Mouse (Mus musculus) midbrain, embryonic 16.5 days (tissue): Measurements from ENCODE around the gene Eif2ak4. TPM values are rescaled to one million over a fixed set of nuclear protein-coding genes. Genes with fewer than 3 reads are reported as not detected.

Experiments used
- ATAC-seq: fragments of 200-750 bp; cut with Nextera tagmentation; 2 replicates; pipeline ENCODE4 v1.8.0; 2017; ENCODE audit warnings: moderate TSS enrichment
- H3K27ac ChIP-seq: fragments of 300-500 bp; sonication (generic); 2 replicates; pipeline ENCODE4 v1.5.1; 2014; ENCODE audit warnings: mild to moderate bottlenecking, low read length, mixed read lengths
- H3K27me3 ChIP-seq: fragments of 300-500 bp; sonication (generic); 2 replicates; pipeline ENCODE4 v1.6.1; 2014; ENCODE audit warnings: low read depth, low read length, mixed read lengths; ENCODE audit not compliant: control insufficient read depth, insufficient read depth
- H3K36me3 ChIP-seq: fragments of 300-500 bp; sonication (generic); 2 replicates; pipeline ENCODE4 v1.6.1; 2014; ENCODE audit warnings: mild to moderate bottlenecking, low read length, moderate library complexity, mixed read lengths; ENCODE audit not compliant: control insufficient read depth, insufficient read depth
- H3K4me1 ChIP-seq: fragments of 300-500 bp; sonication (generic); 2 replicates; pipeline ENCODE4 v1.6.1; 2014; ENCODE audit warnings: mild to moderate bottlenecking, low read length, mixed read lengths; ENCODE audit not compliant: control insufficient read depth, insufficient read depth
- H3K4me2 ChIP-seq: fragments of 300-500 bp; sonication (generic); 2 replicates; pipeline ENCODE4 v1.6.1; 2014; ENCODE audit warnings: mild to moderate bottlenecking, low read length, mixed read lengths
- H3K4me3 ChIP-seq: fragments of 300-500 bp; sonication (generic); 2 replicates; pipeline ENCODE4 v1.5.1; 2014; ENCODE audit warnings: low read depth, mild to moderate bottlenecking, low read length, moderate library complexity, mixed read lengths
- H3K9ac ChIP-seq: fragments of 300-500 bp; sonication (generic); 2 replicates; pipeline ENCODE4 v1.6.1; 2014; ENCODE audit warnings: low read depth, low read length, mixed read lengths
- H3K9me3 ChIP-seq: fragments of 300-500 bp; sonication (generic); replicated peaks from 2 replicates; pipeline ENCODE4 v1.6.1; 2014; ENCODE audit warnings: mild to moderate bottlenecking, low read length, mixed read lengths; ENCODE audit not compliant: control insufficient read depth, poor library complexity, severe bottlenecking
- WGBS: fragments of 180-500 bp; shearing (Covaris S2); extraction: QIAGEN DNeasy Blood & Tissue Kit; methylation state at CpG from one replicate; pipeline ENCODE4 v1.1.7; 2014; 5-methylcytosine and 5-hydroxymethylcytosine counted together
- polyA plus RNA-seq: library from polyadenylated mRNA; unstranded; fragments of >200 nt; fragmentation: Nextera tagmentation; extraction: Ambion mirVana; gene quantifications from 2 replicates; pipeline ENCODE4 v1.2.1, GENCODE M21; 2015

Gene Eif2ak4
- polyA plus RNA-seq, 1 experiment from 2014 or later: 9.3 TPM

DNA sequence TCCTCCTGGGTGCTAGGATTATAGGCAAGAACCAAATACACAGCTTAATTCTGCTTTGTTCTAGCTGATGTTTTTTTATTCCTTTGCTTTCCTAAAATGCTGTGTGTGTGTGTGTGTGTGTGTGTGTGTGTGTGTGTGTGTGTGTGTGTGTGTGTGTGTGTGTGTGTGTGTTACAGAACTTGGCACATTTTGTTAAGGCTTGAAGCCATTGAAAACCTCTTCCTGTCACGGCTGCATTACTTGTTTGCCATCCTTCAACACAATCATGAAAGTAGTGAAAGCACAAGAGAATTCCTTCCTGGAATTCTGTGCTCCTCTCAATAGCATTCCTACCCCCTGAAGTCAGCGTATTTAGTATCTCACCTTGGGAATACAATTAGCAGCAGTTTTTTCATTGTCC lies 77.5 kb downstream of the Eif2ak4 start:
- Histone ChIP-seq H3K27me3 (no peaks in the 10 kb centered on the region), H3K9me3 (no peaks in the 10 kb centered on the region), H3K9ac (no peak overlapping the region), H3K4me2 (no peak overlapping the region), H3K4me3 (no peak overlapping the region), H3K27ac (no peak overlapping the region), H3K36me3 (peaks cover 31% of the 10 kb centered on the region), H3K4me1 (no peaks in the 10 kb centered on the region)
- WGBS: 69% methylated on average over 2 of the region's 2 CpGs
- no peak for ATAC-seq

DNA sequence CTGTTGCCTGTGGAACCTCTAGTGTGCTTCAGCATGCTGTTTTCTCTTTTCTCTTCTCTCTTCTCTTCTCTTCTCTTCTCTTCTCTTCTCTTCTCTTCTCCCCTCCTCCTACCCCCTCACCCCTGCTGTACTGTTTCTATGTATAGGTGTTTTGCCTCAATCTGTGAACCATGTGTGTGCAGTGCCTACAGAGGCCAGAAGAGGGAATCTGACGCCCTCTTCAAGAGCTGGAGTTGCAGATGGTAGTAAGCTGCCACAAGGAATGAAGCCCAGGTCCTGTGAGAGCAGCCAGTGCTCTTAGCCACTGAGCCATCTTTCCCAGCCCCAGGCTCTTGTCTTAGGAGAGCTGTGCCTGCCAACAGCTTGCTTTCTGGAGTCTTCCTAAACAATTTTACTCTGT lies 78.2 kb downstream of the Eif2ak4 start:
- H3K4me2 ChIP-seq: no peak overlapping the region
- no peak overlapping the region for H3K27ac ChIP-seq
- 78% methylated on average over 1 of the region's 1 CpGs for WGBS
- H3K27me3 ChIP-seq: no peaks in the 10 kb centered on the region
- no peaks in the 10 kb centered on the region for H3K4me1 ChIP-seq
- H3K9ac ChIP-seq: no peak overlapping the region
- peaks cover 38% of the 10 kb centered on the region for H3K36me3 ChIP-seq
- H3K9me3 ChIP-seq: no peaks in the 10 kb centered on the region
- no peak overlapping the region for H3K4me3 ChIP-seq
- no peak for ATAC-seq

DNA sequence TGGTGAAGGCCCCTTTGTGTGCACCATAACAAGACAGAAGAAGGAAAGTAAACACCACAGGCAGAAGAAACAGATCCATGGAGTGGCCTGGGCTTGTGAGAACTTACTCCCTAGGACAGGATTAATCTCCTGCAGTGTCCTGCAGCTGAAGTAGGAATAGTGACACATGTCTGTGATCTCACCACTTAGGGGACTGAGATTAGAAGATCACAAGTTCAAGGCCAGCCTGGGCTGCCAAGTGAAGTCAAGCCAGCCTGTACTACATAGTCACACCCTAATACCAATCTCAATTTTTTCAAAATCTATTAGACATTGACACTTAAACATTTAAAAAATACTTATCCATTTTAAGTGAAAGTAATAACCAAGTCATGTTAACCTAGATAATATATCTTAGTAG lies 79.9 kb downstream of the Eif2ak4 start:
- H3K36me3 ChIP-seq: peaks cover 28% of the 10 kb centered on the region
- H3K9ac ChIP-seq: no peak overlapping the region
- no peak overlapping the region for H3K4me2 ChIP-seq
- no peaks in the 10 kb centered on the region for H3K27me3 ChIP-seq
- no peaks in the 10 kb centered on the region for H3K4me1 ChIP-seq
- H3K27ac ChIP-seq: no peak overlapping the region
- no peak for ATAC-seq
- no peaks in the 10 kb centered on the region for H3K9me3 ChIP-seq
- no peak overlapping the region for H3K4me3 ChIP-seq

DNA sequence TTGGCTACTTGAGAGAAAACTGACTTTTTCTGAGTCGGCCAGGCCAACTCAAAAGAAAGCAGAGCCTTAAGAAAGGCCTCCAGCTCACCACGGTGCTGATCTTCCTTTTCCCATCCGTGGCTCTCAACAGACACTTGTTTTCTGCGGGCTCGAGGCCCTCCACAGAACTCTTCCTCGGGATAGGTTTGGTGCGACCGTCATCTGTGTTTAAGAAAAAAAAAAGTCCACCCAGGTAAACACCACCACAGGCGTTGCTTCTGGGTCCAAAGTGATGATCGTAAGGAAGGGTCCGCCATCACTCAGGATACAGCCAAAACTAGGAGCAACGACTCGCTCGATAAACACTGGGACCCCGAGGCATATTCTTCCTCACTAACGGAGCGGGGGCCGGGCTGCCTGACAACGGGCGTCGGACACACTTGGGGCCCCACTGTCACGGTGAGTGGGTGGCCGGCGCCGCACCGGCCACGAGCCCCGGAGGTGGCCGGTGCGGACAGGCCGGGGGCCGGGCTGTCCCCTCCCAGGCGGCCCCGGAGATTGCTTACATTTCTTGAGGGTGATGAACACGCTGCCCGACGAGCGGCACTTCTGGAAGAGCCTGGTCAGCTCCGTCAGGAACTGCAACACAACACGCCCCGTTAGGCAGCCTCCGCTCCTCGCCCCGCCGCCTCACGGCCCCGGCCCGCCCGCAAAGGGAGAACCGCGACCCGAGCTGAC lies 90.6 kb downstream of the Eif2ak4 start:
- Histone ChIP-seq H3K4me3 (peak overlapping the region; percentile 95), H3K9me3 (no peaks in the 10 kb centered on the region), H3K27ac (peak overlapping the region; percentile 85), H3K36me3 (peaks cover 9% of the 10 kb centered on the region), H3K27me3 (no peaks in the 10 kb centered on the region), H3K4me1 (peaks cover 14% of the 10 kb centered on the region), H3K9ac (peak overlapping the region; percentile 94), H3K4me2 (peak overlapping the region; percentile 79)
- peak; percentile 86 for ATAC-seq
- 3% methylated on average over 45 of the region's 52 CpGs for WGBS

DNA sequence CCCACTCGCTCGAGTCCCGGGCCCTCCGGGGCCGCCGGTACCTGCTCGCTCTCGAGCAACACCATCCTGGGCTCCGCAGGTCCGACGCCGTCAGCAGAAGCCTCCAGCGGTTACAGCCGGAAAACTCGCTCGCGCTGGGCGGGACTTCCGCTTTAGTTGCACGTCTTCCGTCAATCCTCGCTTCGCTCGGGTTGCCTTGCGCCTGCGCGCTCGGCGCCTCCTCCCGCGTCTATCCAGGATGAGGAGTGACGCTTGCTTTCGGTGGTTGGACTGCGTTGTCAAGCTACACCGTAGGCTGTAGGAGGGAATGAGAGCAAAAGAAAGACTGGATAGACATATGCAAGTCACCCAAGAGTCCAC lies 91.1 kb downstream of the Eif2ak4 start, which contains the start of gene Srp14:
Gene Srp14, minus strand, starts transcription at position 162 of the 360 bp plus-strand sequence.
- Histone ChIP-seq H3K27ac (peak within 1 kb of the TSS; percentile 85), H3K27me3 (no peaks in the 10 kb centered on the region), H3K4me1 (peaks cover 14% of the 10 kb centered on the region), H3K9me3 (no peaks in the 10 kb centered on the region), H3K4me3 (peak within 1 kb of the TSS; percentile 95), H3K36me3 (peaks cover 3% of the 10 kb centered on the region; the same call in 1 of the 2 replicates), H3K9ac (peak within 1 kb of the TSS; percentile 94), H3K4me2 (peak within 1 kb of the TSS; percentile 79)
- under 1% methylated on average over 35 of the region's 35 CpGs for whole genome bisulfite sequencing
- peak; percentile 98 for ATAC-seq

DNA sequence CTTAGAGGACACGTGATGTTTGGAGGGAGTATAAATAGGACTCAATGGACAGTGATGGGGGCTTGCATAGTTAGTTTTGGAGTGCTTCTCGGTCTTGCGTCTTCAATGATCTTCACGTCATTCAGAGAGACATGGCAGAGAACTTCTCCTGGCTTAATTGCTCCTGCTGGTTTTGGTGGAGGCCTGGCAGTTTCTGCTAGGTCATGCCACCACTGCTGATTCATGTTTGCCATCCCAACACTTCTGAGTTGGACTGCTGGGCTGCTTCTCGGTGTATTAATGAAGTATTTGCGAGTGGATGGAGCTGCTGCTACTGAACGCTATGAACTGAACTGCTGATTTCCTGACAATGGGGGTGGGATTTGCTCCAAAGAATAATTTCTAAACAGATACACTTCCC lies 92.5 kb downstream of the Eif2ak4 start:
- WGBS: 92% methylated on average over 7 of the region's 7 CpGs
- H3K4me1 ChIP-seq: peaks cover 14% of the 10 kb centered on the region
- H3K9ac ChIP-seq: no peak overlapping the region
- H3K27me3 ChIP-seq: no peaks in the 10 kb centered on the region
- no peaks in the 10 kb centered on the region for H3K9me3 ChIP-seq
- H3K27ac ChIP-seq: no peak overlapping the region
- no peak overlapping the region for H3K4me2 ChIP-seq
- H3K4me3 ChIP-seq: no peak overlapping the region
- ATAC-seq: no peak
- no peaks in the 10 kb centered on the region for H3K36me3 ChIP-seq

DNA sequence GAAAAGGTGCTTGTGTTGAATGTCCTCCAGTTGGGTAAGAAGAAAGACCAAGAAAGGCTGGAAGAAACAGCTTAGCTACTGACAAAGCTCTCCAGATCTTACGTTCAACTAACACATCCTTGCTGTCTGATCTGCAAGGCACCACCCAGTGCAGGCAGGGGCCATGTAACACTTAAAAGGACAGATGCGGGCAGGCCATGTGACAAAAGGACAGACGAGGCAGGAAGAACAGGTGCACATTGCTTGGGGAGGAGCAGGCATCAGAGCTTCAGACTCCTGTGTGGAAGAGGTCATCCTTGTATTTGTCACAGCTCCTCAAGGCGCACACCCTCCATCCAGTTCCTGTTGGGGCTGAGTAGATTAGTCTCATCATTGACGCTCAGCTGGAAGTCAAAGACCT lies 94.6 kb downstream of the Eif2ak4 start:
- no peak overlapping the region for H3K27ac ChIP-seq
- H3K36me3 ChIP-seq: no peaks in the 10 kb centered on the region
- no peak overlapping the region for H3K9ac ChIP-seq
- no peak overlapping the region for H3K4me3 ChIP-seq
- H3K9me3 ChIP-seq: no peaks in the 10 kb centered on the region
- H3K4me1 ChIP-seq: peaks cover 8% of the 10 kb centered on the region
- ATAC-seq: no peak
- 80% methylated on average over 5 of the region's 5 CpGs for WGBS
- no peaks in the 10 kb centered on the region for H3K27me3 ChIP-seq
- no peak overlapping the region for H3K4me2 ChIP-seq

DNA sequence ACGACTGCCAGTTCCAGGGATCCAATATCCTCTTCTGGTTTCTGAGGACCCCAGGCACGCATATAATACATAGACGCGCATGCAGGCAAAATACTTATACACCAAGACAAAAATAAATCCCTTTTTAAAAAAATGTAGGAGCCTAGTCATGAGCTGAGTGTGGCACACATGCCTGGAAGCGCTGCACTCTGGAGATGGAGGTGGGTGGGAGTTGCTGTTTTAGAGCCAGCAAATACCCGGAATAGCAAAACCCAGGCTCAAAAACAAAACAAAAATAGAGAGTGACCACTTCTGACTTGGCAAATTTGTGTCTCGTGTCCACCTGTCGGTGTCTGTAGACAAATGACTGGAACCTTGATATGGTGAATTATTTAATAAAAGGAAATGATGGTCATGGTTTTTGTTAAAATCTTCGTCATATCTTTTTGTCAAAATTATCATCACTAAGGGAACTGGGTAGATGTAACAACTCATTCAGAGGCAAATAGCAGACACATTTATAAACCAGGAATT lies 96.0 kb downstream of the Eif2ak4 start:
- H3K27ac ChIP-seq: no peak overlapping the region
- ATAC-seq: no peak
- H3K9me3 ChIP-seq: no peaks in the 10 kb centered on the region
- H3K9ac ChIP-seq: no peak overlapping the region
- H3K27me3 ChIP-seq: no peaks in the 10 kb centered on the region
- no peak overlapping the region for H3K4me3 ChIP-seq
- no peaks in the 10 kb centered on the region for H3K36me3 ChIP-seq
- no peak overlapping the region for H3K4me2 ChIP-seq
- no peaks in the 10 kb centered on the region for H3K4me1 ChIP-seq
- WGBS: 86% methylated on average over 9 of the region's 9 CpGs

DNA sequence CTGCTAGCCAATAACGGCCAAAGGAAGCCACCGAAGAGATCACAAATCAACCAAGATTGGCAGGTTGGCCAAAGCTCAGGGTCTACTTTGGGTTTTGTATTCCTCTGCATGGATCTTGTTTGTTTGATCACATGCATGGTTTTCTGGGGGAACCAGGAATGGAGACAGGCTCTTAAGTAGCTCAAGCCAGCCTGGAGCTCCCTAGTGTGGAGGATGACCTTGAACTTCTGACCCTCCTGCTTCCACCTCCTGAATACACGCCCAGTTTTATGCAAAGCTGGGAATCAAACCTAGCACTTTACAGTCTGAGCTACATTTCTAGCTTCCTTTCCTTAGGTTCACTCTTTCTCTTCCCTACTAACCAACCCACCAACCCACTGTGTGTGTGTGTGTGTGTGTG lies 97.0 kb downstream of the Eif2ak4 start:
- Histone ChIP-seq H3K36me3 (no peaks in the 10 kb centered on the region), H3K9ac (no peak overlapping the region), H3K27me3 (no peaks in the 10 kb centered on the region), H3K4me2 (no peak overlapping the region), H3K9me3 (no peaks in the 10 kb centered on the region), H3K4me3 (no peak overlapping the region), H3K27ac (no peak overlapping the region), H3K4me1 (no peaks in the 10 kb centered on the region)
- no peak for ATAC-seq
- 89% methylated on average over 3 of the region's 3 CpGs for WGBS
